Mouse (Mus musculus): ENCODE measurements around the gene Liph. TPM values are rescaled to one million over a fixed set of nuclear protein-coding genes. Genes with fewer than 3 reads are reported as not detected.
"Not testable (repeated sequence)": the region's sequence is repeated elsewhere in the genome, so short reads cannot be mapped to it uniquely, and the experiment has no call there.

The Liph gene
- polyA plus RNA-seq, 1 experiment from 2014 or later, result 0.15 TPM

- WGBS, result 93% methylated on average over 3 of the region's 3 CpGs
- no peak for DNase-seq (ENCODE audit: low spot score)
- H3K27ac ChIP-seq (replicated peaks), result no peak overlapping the region
- no peaks in the 10 kb centered on the region for H3K27me3 ChIP-seq (ENCODE audit: low read depth, poor library complexity, severe bottlenecking)
- H3K4me3 ChIP-seq, result no peak overlapping the region
- no peaks in the 10 kb centered on the region for H3K4me1 ChIP-seq
- H3K36me3 ChIP-seq, result no peaks in the 10 kb centered on the region
- no peaks in the 10 kb centered on the region for H3K9me3 ChIP-seq (replicated peaks)
Observed at GRCm38 (mm10) chr16:21965576-21965975, 29.9 kb downstream of the Liph start.

- Histone ChIP-seq H3K4me1 (no peaks in the 10 kb centered on the region), H3K36me3 (no peaks in the 10 kb centered on the region), H3K9me3 (replicated peaks) (no peaks in the 10 kb centered on the region), H3K4me3 (no peak overlapping the region), H3K27ac (replicated peaks) (no peak overlapping the region), H3K27me3 (ENCODE audit: low read depth, poor library complexity, severe bottlenecking) (no peaks in the 10 kb centered on the region)
- WGBS, result 82% methylated on average over 12 of the region's 12 CpGs
- DNase-seq (ENCODE audit: low spot score), result no peak
Observed at GRCm38 (mm10) chr16:21955591-21955990, 39.9 kb downstream of the Liph start.

- Histone ChIP-seq H3K4me1 (peaks cover 21% of the 10 kb centered on the region), H3K36me3 (peaks cover 5% of the 10 kb centered on the region; the same call in 1 of the 2 replicates), H3K27me3 (ENCODE audit: low read depth, poor library complexity, severe bottlenecking) (peaks cover 13% of the 10 kb centered on the region; the same call in 1 of the 2 replicates), H3K4me3 (peak within 1 kb of the TSS; percentile 70), H3K9me3 (replicated peaks) (no peaks in the 10 kb centered on the region), H3K27ac (replicated peaks) (peak within 1 kb of the TSS; percentile 84)
- peak; percentile 87 for DNase-seq (ENCODE audit: low spot score)
- WGBS, result 2% methylated on average over 63 of the region's 63 CpGs
Observed at GRCm38 (mm10) chr16:21946761-21947715, 48.4 kb downstream of the Liph start, which contains the start of gene Tmem41a. TSS of gene Tmem41a (minus strand) at chr16:21947552.

GRCm38 (mm10) chr16:21928471-21928870 is 67.0 kb downstream of the Liph start:
- Histone ChIP-seq H3K4me1 (no peaks in the 10 kb centered on the region), H3K36me3 (peaks cover 53% of the 10 kb centered on the region), H3K27me3 (ENCODE audit: low read depth, poor library complexity, severe bottlenecking) (no peaks in the 10 kb centered on the region), H3K27ac (replicated peaks) (no peak overlapping the region), H3K4me3 (no peak overlapping the region), H3K9me3 (replicated peaks) (no peaks in the 10 kb centered on the region)
- no peak for DNase-seq (ENCODE audit: low spot score)
- WGBS, result 86% methylated on average over 13 of the region's 13 CpGs

GRCm38 (mm10) chr16:21916681-21917080 is 78.8 kb downstream of the Liph start:
- no peak for DNase-seq (ENCODE audit: low spot score)
- H3K4me3 ChIP-seq, result no peak overlapping the region
- 78% methylated on average over 7 of the region's 7 CpGs for WGBS
- H3K9me3 ChIP-seq (replicated peaks), result no peaks in the 10 kb centered on the region
- H3K4me1 ChIP-seq, result no peaks in the 10 kb centered on the region
- no peak overlapping the region for H3K27ac ChIP-seq (replicated peaks)
- H3K36me3 ChIP-seq, result peaks cover 51% of the 10 kb centered on the region
- no peaks in the 10 kb centered on the region for H3K27me3 ChIP-seq (ENCODE audit: low read depth, poor library complexity, severe bottlenecking)

GRCm38 (mm10) chr16:21913347-21913746 is 82.1 kb downstream of the Liph start:
- DNase-seq (ENCODE audit: low spot score), result no peak
- peaks cover 7% of the 10 kb centered on the region for H3K4me1 ChIP-seq
- H3K9me3 ChIP-seq (replicated peaks), result no peaks in the 10 kb centered on the region; the same call in 1 of the 2 replicates
- H3K27ac ChIP-seq (replicated peaks), result no peak overlapping the region
- no peaks in the 10 kb centered on the region for H3K27me3 ChIP-seq (ENCODE audit: low read depth, poor library complexity, severe bottlenecking)
- WGBS, result 95% methylated on average over 6 of the region's 6 CpGs
- H3K36me3 ChIP-seq, result peaks cover 58% of the 10 kb centered on the region
- H3K4me3 ChIP-seq, result no peak overlapping the region

- H3K36me3 ChIP-seq, result peaks cover 53% of the 10 kb centered on the region
- H3K4me3 ChIP-seq, result peak overlapping the region; percentile 29; the same call in 1 of the 2 replicates
- not testable (repeated sequence) for H3K27ac ChIP-seq (replicated peaks)
Observed at GRCm38 (mm10) chr16:21908906-21909305, 86.6 kb downstream of the Liph start.

GRCm38 (mm10) chr16:21906902-21907301 is 88.6 kb downstream of the Liph start:
- no peak overlapping the region for H3K27ac ChIP-seq (replicated peaks)
- DNase-seq (ENCODE audit: low spot score), result no peak
- H3K9me3 ChIP-seq (replicated peaks), result no peaks in the 10 kb centered on the region; the same call in 1 of the 2 replicates
- peaks cover 47% of the 10 kb centered on the region for H3K36me3 ChIP-seq
- H3K4me1 ChIP-seq, result peaks cover 12% of the 10 kb centered on the region
- WGBS, result 85% methylated on average over 6 of the region's 6 CpGs
- no peak overlapping the region for H3K4me3 ChIP-seq
- no peaks in the 10 kb centered on the region for H3K27me3 ChIP-seq (ENCODE audit: low read depth, poor library complexity, severe bottlenecking)

More at GRCm38 (mm10) chr16:21908906-21909305, 86.6 kb downstream of the Liph start:
- not testable (repeated sequence) for H3K27me3 ChIP-seq (ENCODE audit: low read depth, poor library complexity, severe bottlenecking); DNase-seq (ENCODE audit: low spot score); H3K9me3 ChIP-seq (replicated peaks)
- 29% methylated on average over 6 of the region's 8 CpGs for WGBS
- H3K4me1 ChIP-seq, result peaks cover 12% of the 10 kb centered on the region

- Histone ChIP-seq H3K36me3 (peaks cover 41% of the 10 kb centered on the region), H3K4me3 (no peak overlapping the region), H3K4me1 (peaks cover 12% of the 10 kb centered on the region), H3K27me3 (ENCODE audit: low read depth, poor library complexity, severe bottlenecking) (no peaks in the 10 kb centered on the region), H3K9me3 (replicated peaks) (no peaks in the 10 kb centered on the region; the same call in 1 of the 2 replicates), H3K27ac (replicated peaks) (no peak overlapping the region)
- 92% methylated on average over 7 of the region's 7 CpGs for WGBS
- DNase-seq (ENCODE audit: low spot score), result no peak
Observed at GRCm38 (mm10) chr16:21905996-21906395, 89.5 kb downstream of the Liph start.

- no peak for DNase-seq (ENCODE audit: low spot score)
- WGBS, result 90% methylated on average over 10 of the region's 10 CpGs
- H3K4me3 ChIP-seq, result no peak overlapping the region
- H3K9me3 ChIP-seq (replicated peaks), result no peaks in the 10 kb centered on the region; the same call in 1 of the 2 replicates
- H3K36me3 ChIP-seq, result peaks cover 31% of the 10 kb centered on the region
- H3K4me1 ChIP-seq, result peaks cover 12% of the 10 kb centered on the region
- no peak overlapping the region for H3K27ac ChIP-seq (replicated peaks)
- H3K27me3 ChIP-seq (ENCODE audit: low read depth, poor library complexity, severe bottlenecking), result no peaks in the 10 kb centered on the region
Observed at GRCm38 (mm10) chr16:21904636-21905035, 90.8 kb downstream of the Liph start.

Other genes starting within 250 kb of the Liph start
- 2.4 and 2.5 TPM in 2 replicates for gene Ehhadh, start 207.9 kb downstream of the Liph start, polyA plus RNA-seq (2016; fragmentation: Nextera tagmentation; extraction: Ambion mirVana)
- 2.1 and 4.2 TPM in 2 replicates for gene Map3k13, start 201.3 kb downstream of the Liph start, polyA plus RNA-seq (2016; fragmentation: Nextera tagmentation; extraction: Ambion mirVana)
- gene Tmem41a, start 48.1 kb downstream of the Liph start, polyA plus RNA-seq (2016; fragmentation: Nextera tagmentation; extraction: Ambion mirVana), result 30.4 and 34.3 TPM in 2 replicates
- gene Senp2, start 13.8 kb upstream of the Liph start, polyA plus RNA-seq (2016; fragmentation: Nextera tagmentation; extraction: Ambion mirVana), result 64.2 and 65.4 TPM in 2 replicates
- gene Igf2bp2, start 167.6 kb upstream of the Liph start, polyA plus RNA-seq (2016; fragmentation: Nextera tagmentation; extraction: Ambion mirVana), result 127 and 148 TPM in 2 replicates